Mouse (Mus musculus) adrenal gland, postnatal 25 days (tissue): ENCODE data around the gene Fzr1. TPM values are rescaled to one million over a fixed set of nuclear protein-coding genes. Genes with fewer than 3 reads are reported as not detected.

Experiments
- DNase-seq: peaks from one replicate; pipeline ENCODE4 v3.0.0; 2021; ENCODE audit warnings: mixed read lengths
- total RNA-seq: library from RNA; stranded (reverse); gene quantifications from 2 replicates; pipeline ENCODE4 v1.2.3, GENCODE M21; 2021

Gene Fzr1
- total RNA-seq, 1 experiment from 2014 or later: 51.6 TPM

- no peak for DNase-seq
Measured at GRCm38 (mm10) chr10:81402227-81402765, 24.0 kb upstream of the Fzr1 start.

DNA sequence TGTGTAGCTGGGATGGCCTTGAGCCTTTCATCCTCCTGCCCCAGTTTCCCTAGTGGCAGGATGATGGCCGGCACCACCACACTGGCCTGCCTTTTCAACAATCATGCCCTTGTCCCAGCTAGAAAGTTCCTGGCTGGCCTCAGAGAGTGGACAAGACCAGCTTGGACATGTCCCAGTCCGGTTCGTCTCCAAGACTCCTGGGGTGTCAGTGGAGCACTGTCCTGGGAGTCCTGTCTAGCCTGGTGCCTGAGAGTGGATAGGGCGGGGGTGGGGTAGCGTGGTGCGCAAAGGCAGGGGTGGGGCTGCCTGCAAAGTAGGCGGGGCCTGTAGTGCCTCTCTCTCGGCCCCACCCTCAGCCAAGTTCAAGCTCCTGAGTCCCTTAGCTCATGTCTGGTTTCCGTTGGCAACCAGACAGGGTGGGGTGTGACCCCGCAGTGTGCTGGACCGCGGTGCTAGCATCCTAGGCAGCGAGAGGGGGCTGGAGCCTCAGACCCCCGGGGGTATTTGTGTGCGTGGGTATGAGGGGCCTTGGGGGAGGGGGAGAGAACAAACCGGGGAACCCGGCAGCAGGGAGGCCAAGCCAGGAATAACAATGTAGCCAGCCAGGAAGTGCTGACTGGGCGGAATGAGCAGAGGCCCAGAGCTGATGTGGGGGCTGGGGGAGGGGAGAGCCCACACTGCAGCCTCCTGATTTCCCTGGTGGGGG lies 23.4 kb upstream of the Fzr1 start:
- DNase-seq: peak; percentile 50

GRCm38 (mm10) chr10:81401205-81401520 lies 22.8 kb upstream of the Fzr1 start:
- DNase-seq: no peak

DNA sequence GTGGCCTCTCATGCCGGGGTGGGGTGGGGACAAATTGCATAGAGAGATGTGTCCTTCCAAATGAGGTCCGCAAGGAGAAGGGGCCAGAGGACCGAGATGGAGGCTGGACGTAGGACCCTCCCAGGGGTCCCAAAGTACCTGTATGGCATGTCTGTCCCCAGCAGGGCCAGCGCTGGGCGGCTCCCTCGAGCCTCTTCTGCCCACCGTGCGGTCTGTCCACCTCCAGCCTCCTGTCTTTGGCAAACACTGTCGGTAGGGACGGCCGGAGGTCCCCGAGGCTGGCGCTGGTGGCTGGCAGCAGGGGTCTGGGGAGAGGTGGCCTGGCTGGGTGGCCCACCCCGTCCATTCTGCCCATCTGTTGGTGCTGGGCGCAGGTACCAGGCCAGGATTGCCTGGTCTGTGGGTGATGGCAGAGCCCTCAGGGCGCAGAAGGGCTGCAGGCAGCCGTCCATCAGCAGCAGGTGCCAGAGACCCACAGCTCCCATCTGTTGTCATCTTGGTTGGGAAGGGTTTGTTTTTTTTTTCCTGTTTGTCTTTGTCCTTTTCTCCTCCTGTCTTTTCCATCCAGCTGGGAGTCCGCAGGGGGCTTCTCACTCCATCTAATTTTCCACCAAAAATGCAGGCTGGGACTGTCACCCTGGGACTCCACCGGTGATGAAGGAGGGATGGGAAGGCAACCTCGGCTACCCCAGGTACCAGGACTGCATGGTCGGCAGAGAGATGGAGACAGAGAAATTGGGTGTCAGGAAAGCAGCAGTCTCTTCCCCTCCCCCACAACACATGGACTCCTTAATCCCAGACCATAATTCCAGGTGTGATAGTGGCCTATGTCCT lies 22.3 kb upstream of the Fzr1 start:
- no peak for DNase-seq

DNA sequence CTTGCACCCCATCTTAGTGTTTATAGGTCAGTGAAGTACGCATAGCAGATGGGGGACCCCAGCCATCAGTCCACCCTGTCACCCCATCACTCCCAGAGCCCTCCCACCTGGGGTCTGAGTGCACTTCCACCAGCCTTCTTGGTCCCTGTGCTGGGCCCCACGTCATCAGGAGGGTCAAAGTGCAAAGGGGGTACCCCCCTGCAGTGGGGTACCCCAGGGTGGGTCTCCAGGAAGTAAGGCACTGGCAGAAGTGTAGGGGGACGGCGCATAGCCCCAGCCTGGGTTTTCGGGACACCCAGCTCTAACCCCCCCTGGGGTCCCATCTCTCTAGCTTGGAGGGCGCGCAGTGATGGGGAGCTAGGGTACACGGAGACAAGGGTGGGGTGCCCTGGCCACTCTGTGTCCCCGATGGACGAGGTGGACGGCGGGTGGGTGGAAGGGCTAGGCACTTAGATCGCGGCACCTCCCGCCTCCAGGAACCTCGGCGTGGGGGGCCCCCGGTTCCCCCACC lies 21.5 kb upstream of the Fzr1 start:
- DNase-seq: no peak

DNA sequence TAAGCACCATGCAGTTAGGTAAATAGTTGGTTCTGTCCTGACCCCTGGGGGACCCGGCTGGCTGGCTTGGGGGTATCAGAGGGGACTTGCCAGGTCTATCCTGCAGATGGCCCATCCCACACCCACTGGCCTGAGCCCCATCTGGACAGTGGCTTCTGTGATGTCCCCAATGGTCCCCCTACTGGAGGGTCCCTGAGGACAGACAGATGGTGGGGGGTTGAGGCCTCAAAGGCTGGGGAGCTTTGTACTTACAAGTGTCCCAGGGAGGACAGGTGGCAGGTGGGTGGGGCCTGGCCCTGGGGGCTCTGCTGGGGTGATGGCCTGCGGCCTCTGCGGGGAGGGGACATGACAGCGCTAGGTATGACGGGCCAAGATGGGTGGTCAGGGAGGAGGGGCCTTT lies 21.0 kb upstream of the Fzr1 start:
- no peak for DNase-seq

- no peak for DNase-seq
Measured at GRCm38 (mm10) chr10:81396749-81397148, 18.4 kb upstream of the Fzr1 start.

- DNase-seq: no peak
Measured at GRCm38 (mm10) chr10:81395865-81396264, 17.5 kb upstream of the Fzr1 start.

- DNase-seq: peak; percentile 64
Measured at GRCm38 (mm10) chr10:81395127-81395526, 16.8 kb upstream of the Fzr1 start.

- DNase-seq: no peak
Measured at GRCm38 (mm10) chr10:81393456-81394063, 15.2 kb upstream of the Fzr1 start.

DNA sequence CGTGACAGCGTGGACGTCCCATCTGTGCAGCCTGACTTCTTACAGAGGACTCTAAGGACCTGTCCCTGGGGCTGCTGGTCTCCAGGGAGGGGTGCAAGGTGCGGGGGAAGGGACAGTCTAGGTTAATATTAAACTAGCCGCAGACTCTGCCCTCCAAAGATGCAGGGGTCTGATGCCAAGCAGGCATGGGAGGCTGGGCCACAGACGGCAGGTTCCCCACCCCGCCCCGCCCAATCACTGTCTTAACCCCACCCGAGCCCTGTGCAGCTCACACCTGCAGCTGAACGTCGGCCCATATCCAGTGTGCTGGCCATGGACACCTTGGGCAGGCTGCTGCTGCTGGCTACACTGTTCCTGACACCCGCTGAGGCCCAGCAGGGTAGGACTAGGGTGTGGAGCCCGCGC lies 14.5 kb upstream of the Fzr1 start, which contains the start of gene Smim24:
Gene Smim24, plus strand, starts transcription at position 271 of the 405 bp plus-strand sequence.
- DNase-seq: no peak

GRCm38 (mm10) chr10:81392270-81392669 lies 14.0 kb upstream of the Fzr1 start:
- DNase-seq: no peak

DNA sequence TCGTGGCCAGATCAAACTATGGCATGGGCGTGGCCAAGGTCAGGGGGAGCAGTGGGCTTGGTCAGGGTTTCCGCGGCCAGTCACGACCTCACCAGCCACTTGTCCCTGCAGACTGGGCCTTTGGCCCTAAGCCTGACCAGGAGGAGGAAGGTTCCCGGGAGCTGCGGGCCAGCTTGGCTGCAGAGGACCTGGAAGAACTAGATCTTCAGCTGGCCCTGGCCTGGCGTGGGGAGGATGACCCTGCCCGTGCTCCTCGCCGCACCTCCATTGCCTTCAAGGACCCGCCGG lies 12.3 kb upstream of the Fzr1 start:
- DNase-seq: no peak

- peak; percentile 82 for DNase-seq
Measured at GRCm38 (mm10) chr10:81389801-81390677, 11.7 kb upstream of the Fzr1 start.

DNA sequence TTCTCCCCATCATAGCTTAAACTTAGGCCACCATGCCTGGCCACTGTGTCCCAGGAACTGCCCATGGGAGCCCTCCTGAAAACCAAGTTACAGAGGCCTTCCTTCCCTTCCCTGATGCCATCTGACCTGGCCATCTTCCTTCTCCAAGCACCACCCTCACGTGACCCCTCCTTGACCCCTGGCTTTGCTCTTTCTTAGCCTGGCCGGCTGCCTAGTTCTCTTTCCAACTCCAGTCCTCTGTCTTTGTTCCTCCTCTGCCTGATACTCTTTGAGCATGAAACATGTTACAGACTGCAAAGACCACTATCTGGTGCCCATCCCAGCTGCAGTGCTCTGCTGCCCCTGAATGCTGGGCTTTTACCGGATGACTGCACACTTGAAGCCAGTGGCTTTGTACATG lies 11.1 kb upstream of the Fzr1 start:
- DNase-seq: peak; percentile 53

DNA sequence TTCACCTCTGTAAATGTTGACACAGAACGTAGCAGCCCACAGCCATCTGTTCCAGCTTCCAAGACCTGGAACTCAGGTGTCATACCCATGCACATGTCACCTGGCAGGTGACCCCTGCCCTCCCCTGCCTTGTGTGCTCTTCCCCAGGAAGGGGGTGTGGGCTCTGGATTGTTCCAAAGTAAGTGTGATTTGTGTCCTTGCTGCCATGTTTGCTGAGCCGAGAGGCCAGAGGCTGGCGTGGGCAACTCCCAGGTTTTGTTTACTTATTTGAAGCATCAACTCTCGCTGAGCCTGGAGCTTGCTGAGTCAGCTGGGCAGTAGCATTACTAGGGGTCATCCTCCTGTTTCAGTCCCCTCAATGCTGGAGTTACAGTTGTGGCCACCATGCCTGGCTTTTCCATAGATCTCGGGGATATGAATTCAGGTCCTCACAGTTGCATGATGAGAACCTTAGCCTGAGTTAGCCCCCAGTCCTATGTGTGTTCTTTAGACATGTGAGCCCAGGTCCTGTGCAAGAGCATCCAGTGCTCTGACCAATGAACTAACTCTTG lies 10.3 kb upstream of the Fzr1 start, which contains the start of gene Gm48552:
Gene Gm48552, plus strand, starts transcription at position 501 of the 551 bp plus-strand sequence.
- DNase-seq: no peak

DNA sequence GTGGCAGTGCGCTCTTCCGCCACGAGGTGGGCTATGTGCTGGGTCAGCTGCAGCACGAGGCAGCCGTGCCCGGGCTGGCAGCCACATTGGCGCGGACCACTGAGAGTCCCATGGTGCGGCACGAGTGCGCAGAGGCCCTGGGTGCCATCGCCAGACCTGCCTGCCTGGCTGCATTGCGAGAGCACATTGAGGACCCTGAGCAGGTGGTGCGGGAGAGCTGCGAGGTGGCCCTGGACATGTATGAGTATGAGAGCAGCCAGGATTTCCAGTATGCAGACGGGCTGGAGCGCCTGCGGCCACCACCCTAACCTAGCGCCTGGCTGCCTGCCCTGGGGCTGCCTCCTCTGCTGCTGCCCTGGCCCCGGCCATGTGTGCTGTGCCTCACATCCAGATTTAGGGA lies 9.4 kb upstream of the Fzr1 start:
- DNase-seq: no peak

DNA sequence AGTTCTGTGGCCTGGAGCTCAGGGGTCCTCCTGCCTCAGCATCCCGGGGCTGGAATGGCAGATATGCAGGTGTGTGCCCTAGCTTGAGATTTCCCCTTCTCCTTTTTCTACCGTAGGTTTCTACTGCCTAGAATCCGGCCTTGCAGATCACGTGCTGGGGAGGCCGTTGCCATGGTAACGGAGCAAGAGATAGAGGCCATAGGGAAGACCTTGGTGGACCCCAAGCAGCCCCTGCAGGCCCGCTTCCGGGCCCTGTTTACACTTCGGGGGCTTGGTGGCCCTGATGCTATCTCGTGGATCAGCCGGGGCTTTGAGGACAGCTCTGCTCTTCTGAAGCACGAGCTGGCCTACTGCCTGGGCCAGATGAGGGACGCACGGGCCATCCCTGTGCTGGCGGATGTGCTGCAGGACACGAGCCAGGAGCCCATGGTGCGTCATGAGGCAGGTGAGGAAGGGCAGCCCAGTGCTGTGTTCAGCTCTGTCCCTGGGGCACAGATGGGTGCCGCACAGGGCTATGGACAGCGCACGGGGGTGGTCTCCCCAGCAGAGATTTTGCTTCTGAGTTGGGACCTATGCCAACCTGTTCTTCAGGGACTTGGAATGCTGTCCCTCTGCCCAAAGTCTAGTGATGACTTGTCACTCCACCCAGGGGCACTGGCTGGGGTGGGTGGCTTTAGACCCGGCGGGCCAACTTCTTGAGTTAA lies 7.4 kb upstream of the Fzr1 start:
- no peak for DNase-seq

DNA sequence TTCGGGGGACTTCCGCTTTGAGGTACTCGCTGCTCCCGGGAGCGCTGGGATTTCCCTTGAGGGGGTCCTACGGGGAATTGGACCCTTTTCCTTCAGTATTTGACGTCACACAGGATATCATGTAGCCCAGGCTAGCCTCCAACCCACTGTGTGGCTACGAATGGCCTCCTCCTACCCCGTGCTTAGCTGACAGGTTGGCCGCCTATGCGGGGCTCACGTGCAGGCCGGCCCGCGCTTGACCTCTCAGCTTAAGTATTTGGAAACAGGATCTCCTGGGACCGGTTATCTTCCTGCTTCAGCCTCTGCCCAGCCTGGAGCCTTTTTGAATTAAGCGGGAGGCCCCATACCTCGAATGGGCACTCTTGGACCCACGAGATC lies 6.3 kb upstream of the Fzr1 start:
- no peak for DNase-seq

DNA sequence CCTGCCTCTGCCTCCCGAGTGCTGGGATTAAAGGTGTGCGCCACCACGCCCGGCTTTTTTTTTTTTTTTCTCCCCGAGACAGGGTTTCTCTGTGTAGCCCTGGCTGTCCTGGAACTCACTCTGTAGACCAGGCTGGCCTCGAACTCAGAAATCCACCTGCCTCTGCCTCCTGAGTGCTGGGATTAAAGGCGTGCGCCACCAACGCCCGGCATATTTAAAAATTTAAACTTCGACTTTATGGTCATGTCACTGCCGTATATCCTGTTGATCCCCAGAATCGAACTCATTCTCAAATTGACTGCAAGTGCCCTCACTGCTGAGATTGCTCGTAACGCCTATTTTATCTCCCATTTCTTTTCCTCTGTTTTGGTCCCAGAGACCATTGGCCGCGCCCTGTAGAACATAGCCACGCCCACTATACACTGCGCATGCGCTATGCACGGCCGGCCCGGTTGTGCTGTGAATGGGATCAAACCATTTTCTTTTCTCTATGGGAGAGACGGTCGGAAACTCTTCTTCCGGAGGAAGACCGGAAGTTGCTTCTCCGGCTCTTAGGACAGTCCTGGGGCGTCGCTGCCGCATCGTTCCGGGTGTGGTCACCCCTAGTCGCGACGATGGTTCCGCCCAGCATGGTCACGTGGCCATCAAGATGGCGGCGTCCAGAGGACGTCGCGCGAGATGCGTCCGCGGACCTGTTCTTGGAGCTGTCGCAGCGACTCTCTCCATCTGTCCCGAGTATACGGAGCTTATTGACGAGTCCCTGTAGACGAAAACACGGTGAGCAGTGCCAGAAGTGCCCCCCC lies 5.7 kb upstream of the Fzr1 start, which contains the start of the genes Dohh and Gm48551:
Gene Dohh, plus strand, starts transcription at position 627 of the 803 bp plus-strand sequence.
Gene Gm48551, plus strand, starts transcription at position 665 of the 803 bp plus-strand sequence.
- DNase-seq: peak; percentile 99
